Mouse (Mus musculus) thymus, adult 2 months (tissue): ENCODE measurements around the gene Gm37419.

Source experiments
- CTCF ChIP-seq: fragments of 200-500 bp; IDR thresholded peaks from 2 replicates; pipeline ENCODE4 v1.5.1; 2012; ENCODE audit warnings: mild to moderate bottlenecking, control low read depth, low read length, moderate library complexity, borderline replicate concordance; ENCODE audit not compliant: control insufficient read depth, poor library complexity, insufficient read depth; ENCODE audit errors: extremely low read depth
- POLR2A ChIP-seq: fragments of 200-500 bp; IDR thresholded peaks from 2 replicates; pipeline ENCODE4 v1.6.1; 2012; ENCODE audit warnings: mild to moderate bottlenecking, low read length, control low read depth, moderate library complexity; ENCODE audit not compliant: control insufficient read depth, poor library complexity, insufficient read depth; ENCODE audit errors: extremely low read depth

DNA sequence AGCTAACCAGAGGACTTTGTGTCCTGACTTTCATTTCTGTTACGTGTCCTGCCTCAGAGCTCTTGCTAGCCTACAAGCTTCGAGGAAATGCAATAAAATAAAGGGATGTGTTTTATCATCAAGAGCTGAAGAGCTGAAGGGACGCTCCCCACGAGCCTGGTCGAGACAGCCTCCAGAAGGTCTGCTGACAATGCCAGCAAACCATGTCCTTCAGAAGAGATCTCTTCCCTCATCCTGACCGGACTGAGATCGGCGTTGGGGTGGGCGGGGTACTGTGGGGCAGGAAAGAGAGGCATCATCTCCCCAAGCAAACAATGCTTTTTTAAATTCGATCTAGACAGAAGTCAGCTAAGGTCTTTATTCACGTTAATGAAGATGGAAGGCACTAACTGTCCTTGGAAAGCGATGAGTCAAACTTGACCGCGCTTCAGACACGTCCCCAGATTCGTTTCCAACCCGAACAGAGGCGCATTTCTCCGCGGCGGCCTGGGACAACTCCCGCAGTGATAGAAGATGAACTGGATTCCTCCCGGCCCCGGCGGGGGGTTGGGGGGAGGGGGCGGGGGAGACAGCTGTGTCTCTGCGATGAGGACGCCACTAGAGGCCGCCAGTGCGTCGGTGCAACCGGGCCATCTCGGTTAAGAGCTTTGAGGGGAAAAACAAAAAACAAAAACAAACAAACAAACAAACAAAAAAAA is 5.2 kb upstream of the Gm37419 start:
- TF ChIP-seq POLR2A (no peak), CTCF (peak; percentile 40; the same call in 1 of the 2 replicates)
